Mouse (Mus musculus) kidney, adult 8-10 months (tissue): ENCODE data around the gene Nckap5.
A peak's percentile ranks its signal among the peaks of the same experiment; 100 is the strongest.

Experiments
- DNase-seq, 2 experiments: peaks; one replicate each; pipeline ENCODE4 v3.0.0; 2022

Gene Nckap5

GRCm38 (mm10) chr1:126764201-126764600, 66.4 kb downstream of the Nckap5 start:
- no peak for DNase-seq

DNA sequence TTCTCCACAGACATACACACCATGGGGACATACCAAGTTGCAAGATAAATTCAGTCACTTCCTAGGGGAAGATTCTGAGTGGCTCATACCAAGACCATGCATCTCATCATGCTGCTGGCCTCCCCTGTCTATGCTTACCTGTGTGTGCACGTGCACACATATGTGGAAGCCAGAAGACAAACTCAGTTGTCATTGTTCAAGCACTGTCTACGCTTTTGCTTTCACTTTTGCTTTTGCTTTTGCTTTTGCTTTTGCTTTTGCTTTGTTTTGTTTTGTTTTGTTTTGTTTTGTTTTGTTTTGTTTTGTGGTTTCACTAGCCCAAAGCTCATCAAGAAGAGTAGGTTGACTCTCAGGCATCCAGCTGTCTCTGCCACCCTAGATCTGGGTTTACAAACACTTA, 67.4 kb downstream of the Nckap5 start:
- no peak for DNase-seq

DNA sequence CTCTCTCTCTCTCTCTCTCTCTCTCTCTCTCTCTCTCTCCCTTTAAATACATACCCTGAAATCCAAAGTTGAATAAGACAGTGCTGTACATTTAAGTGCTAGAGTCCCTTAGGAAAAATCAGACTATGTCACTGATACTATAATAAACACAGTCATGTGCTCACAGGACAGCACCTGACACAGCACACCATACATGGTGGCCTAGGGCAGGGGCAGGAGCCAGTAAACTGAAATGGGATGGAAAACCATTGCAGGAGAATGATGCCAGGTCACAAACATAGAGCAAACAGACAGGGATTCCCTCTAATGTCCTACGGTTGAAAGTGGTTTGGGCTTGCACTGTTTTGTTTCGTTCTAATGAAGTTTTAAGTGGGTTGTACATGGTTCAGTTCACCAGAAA, 70.2 kb downstream of the Nckap5 start:
- DNase-seq: no peak

DNA sequence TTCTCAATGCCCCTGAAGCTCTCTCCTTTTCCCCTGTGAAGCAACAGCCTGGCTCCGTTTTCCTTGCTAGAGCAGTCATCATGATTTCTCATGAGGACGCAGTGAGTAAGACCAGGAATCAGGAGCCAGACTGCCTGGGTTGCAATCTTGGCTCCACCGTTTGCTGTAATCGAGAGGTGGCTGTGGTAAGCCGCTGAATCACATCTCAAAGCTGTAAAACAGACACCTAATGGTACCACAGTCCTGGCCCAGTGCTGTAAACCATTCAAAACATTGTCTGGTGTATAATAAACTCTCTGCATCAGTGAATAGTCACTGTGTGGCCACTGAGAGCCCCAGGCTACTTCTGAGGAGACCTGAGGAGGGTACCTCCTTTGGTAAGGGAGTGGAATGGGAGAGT, 74.9 kb downstream of the Nckap5 start:
- no peak for DNase-seq

GRCm38 (mm10) chr1:126753611-126754010, 77.0 kb downstream of the Nckap5 start:
- no peak for DNase-seq

GRCm38 (mm10) chr1:126752247-126753037, 78.2 kb downstream of the Nckap5 start:
- no peak for DNase-seq

GRCm38 (mm10) chr1:126751137-126751536, 79.5 kb downstream of the Nckap5 start:
- no peak for DNase-seq

GRCm38 (mm10) chr1:126750156-126750555, 80.4 kb downstream of the Nckap5 start:
- no peak for DNase-seq

DNA sequence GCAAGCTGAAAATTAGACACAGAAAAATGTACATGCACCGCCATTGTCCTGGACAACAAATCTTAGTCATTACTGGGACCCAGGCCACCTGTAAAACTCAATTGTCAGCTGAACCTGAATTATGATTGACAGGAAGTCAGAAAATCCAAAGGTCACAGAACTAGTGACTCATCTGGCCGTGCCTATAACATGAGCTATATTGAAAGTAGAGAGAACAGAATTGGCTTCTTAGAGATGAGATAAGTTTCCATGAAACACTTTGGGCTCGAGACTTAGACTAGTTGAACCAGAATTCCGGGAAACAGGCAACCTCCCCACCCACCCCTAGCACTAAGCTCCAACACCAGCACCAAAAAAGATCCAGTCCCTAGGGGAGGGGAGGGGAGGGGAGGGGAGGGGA, 82.7 kb downstream of the Nckap5 start:
- DNase-seq: no peak

- no peak for DNase-seq
Observed at GRCm38 (mm10) chr1:126745482-126746136, 85.0 kb downstream of the Nckap5 start.

DNA sequence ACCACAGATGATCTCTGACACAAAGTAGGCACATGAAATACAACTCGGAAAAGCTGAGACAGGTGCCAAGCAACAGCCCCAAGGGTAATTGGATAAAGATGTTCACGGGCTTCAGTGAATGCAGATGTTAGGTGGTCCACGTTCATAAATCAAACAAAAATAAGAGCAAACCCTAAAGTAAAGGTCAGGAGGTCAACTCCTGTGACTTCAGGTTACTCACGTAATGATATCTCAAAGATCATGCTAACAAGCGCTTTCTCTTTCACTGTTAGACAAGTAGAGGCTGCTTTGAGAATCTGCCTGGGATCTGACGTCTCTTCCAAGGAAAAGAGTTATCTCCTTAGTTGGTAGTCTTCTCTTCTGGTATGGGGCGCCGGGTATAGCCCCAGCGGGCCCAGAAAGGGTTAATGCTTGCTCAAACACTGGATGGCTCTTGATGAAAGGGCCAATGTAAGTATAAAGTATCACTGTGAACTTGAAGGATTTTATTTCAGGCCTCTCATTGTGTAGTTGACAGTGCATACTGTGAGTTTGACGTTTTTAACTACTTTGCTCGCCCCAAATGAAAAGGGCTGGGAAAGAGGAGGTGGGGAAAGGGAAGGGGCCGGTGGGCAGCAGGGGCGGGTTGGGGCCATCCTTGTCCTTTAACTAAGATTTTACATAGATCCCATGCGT, 85.8 kb downstream of the Nckap5 start:
- no peak for DNase-seq

DNA sequence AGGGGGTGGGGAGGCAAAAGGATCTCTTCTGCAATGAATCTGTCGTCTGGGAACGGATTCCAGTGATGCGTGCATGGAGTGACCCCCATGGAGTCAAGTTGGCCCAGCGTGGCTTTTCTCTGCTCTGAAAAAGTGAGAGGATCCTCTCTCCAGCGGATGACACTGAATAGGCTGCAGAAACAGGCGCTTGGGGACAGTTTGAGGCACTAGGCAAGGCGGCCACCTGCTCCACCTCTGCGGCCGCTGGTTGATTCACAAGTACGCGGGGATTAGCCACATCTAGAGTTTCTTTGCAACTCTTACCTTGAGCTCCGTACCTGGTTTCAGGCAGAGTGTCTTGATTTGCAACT, 92.3 kb downstream of the Nckap5 start:
- no peak for DNase-seq

DNA sequence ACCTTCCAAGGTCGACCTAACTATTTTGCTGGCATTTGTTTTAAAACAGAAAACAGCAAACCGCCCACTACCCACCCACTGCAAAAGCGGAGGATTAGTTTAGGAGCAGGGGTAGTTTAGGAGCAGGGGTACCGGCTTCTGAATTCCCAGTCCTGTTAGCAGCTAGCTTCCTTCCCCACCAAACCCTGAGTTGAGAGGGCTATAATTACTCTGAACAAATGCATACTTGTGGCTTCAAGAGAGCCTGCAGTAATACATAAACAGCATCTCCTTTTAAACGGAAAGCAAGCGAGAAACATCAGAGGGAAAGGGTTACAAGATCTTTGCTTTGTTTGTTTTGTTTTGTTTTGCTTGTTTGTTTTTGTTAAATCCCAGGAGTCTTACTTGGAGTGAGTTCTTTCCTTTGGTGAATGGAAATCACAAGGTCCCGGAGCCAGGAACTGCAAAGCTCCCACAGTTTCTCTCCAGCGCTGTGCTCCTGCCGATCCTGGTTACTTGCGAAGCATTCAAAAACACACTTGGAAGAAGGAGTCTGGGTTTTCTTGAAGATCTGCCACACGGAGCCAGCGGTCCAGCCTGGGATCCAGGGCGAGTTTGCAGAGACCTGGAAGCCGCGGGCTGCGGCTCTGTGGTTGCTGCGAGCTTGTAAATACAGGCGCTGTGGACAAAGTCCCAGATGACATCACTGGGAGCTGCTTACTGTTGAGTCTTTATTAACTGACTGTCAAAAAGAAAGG, 92.9 kb downstream of the Nckap5 start:
- peak; percentile 51 to 57 for DNase-seq

DNA sequence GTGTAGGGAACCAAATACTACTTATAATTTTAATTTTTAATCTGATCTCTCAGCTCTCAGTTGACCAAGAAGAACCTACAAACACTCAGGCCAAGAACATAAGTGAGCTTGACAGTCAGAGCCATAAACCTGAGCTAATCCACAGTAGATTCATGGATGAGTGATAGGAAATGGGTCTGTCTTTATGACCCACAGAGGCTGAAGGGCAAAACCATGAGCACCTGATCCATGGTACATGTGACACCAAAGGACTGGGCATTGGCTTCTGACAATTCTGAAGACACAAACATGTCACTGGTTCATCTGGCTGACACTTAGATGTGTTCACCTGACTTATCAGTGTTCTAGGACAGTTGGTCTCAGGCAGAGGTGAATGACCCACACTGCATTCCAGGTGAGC, 98.9 kb downstream of the Nckap5 start:
- DNase-seq: no peak

DNA sequence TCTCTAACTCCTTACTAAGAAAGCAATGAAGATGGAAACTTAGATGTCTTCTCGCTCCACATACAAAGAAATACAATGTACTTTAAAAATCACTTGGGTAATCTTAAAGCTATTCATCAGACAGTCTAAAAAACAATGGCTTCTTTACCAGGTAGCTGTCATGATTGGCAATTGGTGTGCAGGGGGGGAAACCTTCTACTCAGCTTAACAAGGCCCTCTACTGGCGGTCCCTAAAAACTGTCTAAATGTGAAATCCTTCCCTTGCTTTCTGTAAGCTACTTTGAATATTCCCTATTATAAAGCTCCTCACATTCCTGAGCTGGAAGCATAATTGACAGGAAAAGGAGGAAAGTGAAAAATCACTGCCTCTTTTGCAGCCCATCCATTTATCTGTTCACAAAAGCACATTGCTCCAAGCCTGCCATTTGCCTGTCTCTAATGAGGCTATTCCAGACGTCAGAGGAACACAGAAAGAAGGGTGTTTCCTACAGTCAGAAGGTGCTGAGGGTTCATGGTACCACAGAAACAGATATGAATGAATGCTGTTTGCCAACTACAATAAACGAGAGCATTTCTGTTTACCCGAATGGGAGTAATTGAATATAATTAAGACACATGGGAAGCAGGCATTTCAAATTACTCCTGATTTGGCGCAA, 104.1 kb downstream of the Nckap5 start:
- no peak for DNase-seq

GRCm38 (mm10) chr1:126725628-126726367, 104.8 kb downstream of the Nckap5 start:
- no peak for DNase-seq

DNA sequence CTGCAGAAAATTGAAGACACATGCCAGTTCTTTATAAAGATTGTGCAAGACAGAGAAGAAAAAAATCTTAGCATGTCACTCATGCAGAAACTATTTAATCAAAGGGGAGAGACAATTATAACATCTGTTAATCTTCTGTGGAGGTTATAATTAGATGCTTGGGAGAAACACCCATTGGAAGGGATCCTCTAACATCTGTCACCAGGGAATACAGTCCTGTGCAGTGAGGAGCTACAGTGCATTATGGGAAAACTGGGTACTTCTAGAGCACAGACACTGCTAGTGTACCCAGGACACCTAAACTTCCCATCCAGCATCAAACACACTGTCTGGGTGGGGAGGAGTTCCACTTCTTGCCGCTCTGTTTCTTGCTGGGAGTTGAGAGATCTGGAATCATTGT, 108.7 kb downstream of the Nckap5 start:
- DNase-seq: no peak

GRCm38 (mm10) chr1:126719733-126720348, 110.8 kb downstream of the Nckap5 start:
- no peak for DNase-seq

GRCm38 (mm10) chr1:126706611-126707010, 124.0 kb downstream of the Nckap5 start:
- DNase-seq: no peak

DNA sequence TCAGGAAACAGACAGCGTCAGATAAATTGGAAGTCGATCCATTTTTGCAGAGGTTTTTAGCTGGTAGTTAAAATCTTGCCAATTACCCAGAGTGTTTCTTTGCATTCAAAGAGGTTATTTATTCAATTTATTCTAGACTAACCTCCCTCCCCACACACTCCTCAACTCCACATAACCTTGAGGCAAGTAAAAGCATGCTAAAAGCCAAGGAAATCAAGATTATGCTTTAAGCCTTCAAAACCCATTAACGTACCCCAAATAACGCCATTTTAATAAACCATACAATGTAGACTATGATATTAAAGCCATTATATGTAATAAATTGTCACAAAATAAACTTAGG, 129.7 kb downstream of the Nckap5 start:
- DNase-seq: no peak

- DNase-seq: no peak
Observed at GRCm38 (mm10) chr1:126700063-126700977, 130.3 kb downstream of the Nckap5 start.
